Mouse (Mus musculus): ENCODE data around the gene Sgk1. TPM values are rescaled to one million over a fixed set of nuclear protein-coding genes. Genes with fewer than 3 reads are reported as not detected.

Sgk1 gene
- polyA plus RNA-seq (2015; fragmentation: Nextera tagmentation; extraction: Ambion mirVana), result 37.0 and 40.0 TPM in 2 replicates

DNA sequence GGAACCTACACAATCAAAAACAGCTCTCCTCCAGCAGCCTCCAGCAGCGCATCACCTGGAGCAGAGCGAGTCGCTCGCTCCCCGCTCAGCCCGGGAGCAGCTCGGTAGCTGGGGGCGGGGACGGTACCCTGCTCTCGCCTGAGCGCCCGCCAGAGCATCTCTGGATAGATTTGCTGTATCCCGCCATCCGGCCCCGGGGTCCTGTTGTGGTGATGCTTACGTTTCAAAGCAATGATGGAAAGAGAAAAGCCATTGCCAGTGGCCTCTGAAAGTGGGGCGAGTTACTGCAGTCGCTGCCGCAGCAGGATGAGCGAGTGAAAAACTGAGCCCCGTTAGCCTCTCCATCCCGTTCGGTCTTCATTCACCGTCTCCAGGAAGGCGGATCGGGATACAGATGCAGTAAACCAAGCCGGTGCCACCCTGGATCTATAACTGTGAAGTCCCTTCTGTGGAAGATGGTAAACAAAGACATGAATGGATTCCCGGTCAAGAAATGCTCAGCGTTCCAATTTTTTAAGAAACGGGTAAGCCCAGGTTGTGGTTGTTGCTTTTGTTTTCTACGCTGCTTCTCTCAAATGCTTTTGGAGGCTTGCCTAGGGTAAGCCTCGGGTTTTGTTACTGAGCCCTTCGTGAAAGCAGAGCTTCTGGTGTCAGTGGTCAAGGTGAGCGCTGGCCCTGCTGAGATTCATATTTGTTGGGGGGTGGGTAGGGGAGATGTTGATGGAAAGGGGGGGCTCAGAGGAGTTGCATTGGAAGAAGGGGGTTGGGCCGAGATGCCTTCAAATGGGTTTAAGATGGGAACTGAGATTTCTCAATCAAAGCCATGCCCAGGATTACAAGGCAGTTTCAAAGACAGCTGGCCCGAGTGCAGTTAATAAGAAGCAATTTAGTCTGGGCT is at the start of gene Sgk1:
Sgk1 (plus strand) TSS at position 1 of the 898 bp plus-strand sequence.
- Histone ChIP-seq H3K9ac (peak within 1 kb of the TSS; percentile 75), H3K27ac (peak within 1 kb of the TSS; percentile 93), H3K4me2 (peak within 1 kb of the TSS; percentile 69), H3K36me3 (no peaks in the 10 kb centered on the region), H3K4me3 (peak within 1 kb of the TSS; percentile 54), H3K9me3 (no peaks in the 10 kb centered on the region), H3K4me1 (replicated peaks) (peaks cover 24% of the 10 kb centered on the region), H3K27me3 (no peaks in the 10 kb centered on the region)
- under 1% methylated on average over 36 of the region's 36 CpGs for WGBS
- ATAC-seq (ENCODE audit: low FRiP score), result peak; percentile 90

DNA sequence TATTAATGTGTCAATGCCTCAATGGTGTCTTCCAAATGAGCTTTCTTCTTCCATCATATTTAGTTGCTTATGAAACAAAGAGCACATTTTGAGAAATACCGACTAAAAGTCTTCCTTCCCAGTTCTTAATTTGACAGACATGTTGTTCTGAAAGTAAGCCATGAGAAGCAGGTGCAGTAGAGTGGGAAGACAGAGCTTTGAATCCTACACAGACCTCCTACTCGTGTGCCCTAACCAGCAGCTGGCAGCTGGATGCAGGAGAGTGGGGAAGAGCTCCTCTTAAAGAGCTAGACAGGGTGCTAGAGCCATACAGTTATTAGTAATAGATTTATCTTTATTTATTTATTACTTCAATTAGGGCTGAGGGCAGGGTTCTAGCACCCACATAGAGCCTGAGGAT is 49.7 kb upstream of the Sgk1 start:
- no peaks in the 10 kb centered on the region for H3K36me3 ChIP-seq
- H3K27ac ChIP-seq, result no peak overlapping the region
- H3K4me3 ChIP-seq, result no peak overlapping the region
- H3K9ac ChIP-seq, result no peak overlapping the region
- H3K9me3 ChIP-seq, result no peaks in the 10 kb centered on the region
- no peak for ATAC-seq (ENCODE audit: low FRiP score)
- H3K4me1 ChIP-seq (replicated peaks), result peaks cover 16% of the 10 kb centered on the region
- WGBS, result 83% methylated on average over 2 of the region's 2 CpGs
- H3K4me2 ChIP-seq, result no peak overlapping the region
- no peaks in the 10 kb centered on the region for H3K27me3 ChIP-seq

DNA sequence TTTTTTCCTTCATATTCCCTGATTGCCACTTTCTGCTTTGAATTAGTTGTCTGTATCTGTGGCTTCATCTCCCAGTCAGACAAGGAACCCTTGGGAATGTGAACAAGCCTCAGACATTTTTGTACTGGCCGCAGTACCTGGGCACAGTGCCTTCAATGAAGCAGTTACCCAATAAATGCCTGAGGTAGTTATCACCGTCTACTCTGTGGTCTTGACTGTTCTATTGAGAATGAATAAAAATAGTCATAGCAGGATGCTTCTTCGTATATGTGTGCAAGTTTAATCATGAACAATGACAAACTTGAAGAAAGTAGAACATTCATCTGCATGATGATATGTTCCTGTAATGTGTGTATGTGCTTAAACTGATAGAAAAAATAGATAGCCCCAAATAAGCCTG is 48.2 kb upstream of the Sgk1 start:
- Histone ChIP-seq H3K9me3 (no peaks in the 10 kb centered on the region), H3K4me2 (no peak overlapping the region), H3K36me3 (no peaks in the 10 kb centered on the region), H3K4me3 (no peak overlapping the region), H3K4me1 (replicated peaks) (peaks cover 12% of the 10 kb centered on the region), H3K27me3 (no peaks in the 10 kb centered on the region), H3K27ac (no peak overlapping the region), H3K9ac (no peak overlapping the region)
- WGBS, result 91% methylated on average over 3 of the region's 3 CpGs
- no peak for ATAC-seq (ENCODE audit: low FRiP score)

DNA sequence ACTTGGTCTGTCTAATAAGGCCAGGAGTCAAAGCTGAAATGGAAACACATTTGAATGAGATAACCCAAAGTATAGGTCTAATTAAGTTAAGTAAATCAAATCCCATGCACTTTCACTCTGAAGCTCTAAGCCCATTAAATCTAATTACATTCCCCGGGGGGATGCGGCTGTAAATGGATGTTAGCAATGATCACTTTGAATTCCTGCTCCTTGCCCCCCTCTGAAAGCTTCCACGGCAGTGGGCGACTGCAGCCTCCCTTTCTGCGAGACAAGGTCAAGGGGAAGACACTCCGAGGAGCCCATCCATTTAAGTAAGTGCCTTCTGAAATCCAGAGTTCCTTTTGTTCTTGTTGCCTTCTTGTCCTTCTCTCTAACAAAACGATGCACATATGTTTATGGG is 46.9 kb upstream of the Sgk1 start:
- 0 out of 2 replicates have a peak, but pooled peaks have one; percentile 61 for ATAC-seq (ENCODE audit: low FRiP score)
- Histone ChIP-seq H3K27me3 (no peaks in the 10 kb centered on the region), H3K27ac (no peak overlapping the region)

DNA sequence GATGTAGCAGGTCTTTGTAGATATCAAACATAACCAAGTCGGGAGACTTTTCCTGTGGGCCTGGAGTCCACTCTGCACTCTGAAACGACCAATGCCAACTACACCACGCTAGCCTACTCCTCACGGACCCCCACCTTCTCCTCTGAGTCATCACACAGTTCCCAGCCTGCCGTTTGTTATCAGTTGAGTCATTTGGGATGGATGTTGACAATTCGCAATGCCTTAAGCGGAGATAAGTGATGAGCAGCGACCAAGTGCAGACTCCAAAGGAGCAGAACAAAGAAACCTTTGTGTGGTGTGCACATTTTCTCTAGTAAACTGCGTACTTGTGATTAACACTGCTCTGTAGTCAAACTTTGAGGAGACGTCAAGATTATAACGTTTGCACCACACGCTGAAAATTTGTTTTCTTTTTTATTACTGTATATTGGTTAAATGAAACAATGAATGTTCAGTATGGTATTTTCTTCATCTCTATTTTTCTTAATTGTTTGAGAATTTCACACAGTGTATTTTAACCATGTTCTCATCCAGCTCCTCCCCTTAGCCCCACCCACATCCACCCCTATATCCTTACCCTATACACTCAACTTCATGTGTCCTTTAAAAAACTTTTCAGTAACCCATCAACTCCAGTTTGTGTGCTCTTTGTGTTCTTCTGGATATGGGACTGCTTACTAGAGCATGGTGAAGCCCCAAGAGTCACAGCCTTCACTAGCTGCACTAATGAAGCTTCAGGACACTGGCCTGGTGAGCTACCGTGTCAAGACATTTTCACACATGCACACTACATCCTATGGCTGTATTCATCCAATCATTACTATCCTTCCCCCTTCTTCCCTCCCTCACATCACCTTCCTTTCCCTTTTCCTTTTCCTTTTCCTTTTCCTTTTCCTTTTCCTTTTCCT is 42.5 kb upstream of the Sgk1 start:
- Histone ChIP-seq H3K4me2 (no peak overlapping the region), H3K9me3 (no peaks in the 10 kb centered on the region), H3K9ac (no peak overlapping the region), H3K27me3 (no peaks in the 10 kb centered on the region), H3K27ac (no peak overlapping the region), H3K36me3 (no peaks in the 10 kb centered on the region), H3K4me3 (no peak overlapping the region), H3K4me1 (replicated peaks) (peaks cover 4% of the 10 kb centered on the region; the same call in 1 of the 2 replicates)
- WGBS, result 74% methylated on average over 13 of the region's 13 CpGs
- no peak for ATAC-seq (ENCODE audit: low FRiP score)

More for the DNA sequence above, 46.9 kb upstream of the Sgk1 start:
- no peak overlapping the region for H3K4me2 ChIP-seq
- H3K9ac ChIP-seq, result no peak overlapping the region
- H3K4me1 ChIP-seq (replicated peaks), result peaks cover 2% of the 10 kb centered on the region; the same call in 1 of the 2 replicates
- H3K9me3 ChIP-seq, result no peaks in the 10 kb centered on the region
- no peak overlapping the region for H3K4me3 ChIP-seq
- WGBS, result 53% methylated on average over 7 of the region's 7 CpGs
- no peaks in the 10 kb centered on the region for H3K36me3 ChIP-seq

DNA sequence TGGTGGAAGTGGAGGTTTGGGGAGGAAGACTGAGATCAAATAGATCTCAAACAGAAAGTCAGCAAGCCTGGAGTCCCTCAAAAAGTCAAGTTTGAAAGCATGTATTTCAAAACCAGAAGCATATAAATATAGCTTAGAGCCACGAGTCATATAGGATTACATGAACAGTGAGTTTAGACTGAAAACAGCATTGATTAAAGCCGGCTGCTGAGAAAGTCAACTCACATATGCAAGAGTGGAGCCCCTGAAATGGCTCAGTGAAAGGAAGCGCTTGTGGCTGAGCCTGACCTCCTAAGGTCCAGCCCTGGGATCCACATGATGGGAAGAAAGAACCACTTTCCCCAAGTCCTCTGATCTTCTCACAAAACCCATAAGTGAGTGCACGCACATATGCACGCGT is 38.7 kb upstream of the Sgk1 start:
- H3K4me2 ChIP-seq, result no peak overlapping the region
- H3K9me3 ChIP-seq, result no peaks in the 10 kb centered on the region
- H3K4me1 ChIP-seq (replicated peaks), result peaks cover 4% of the 10 kb centered on the region; the same call in 1 of the 2 replicates
- no peaks in the 10 kb centered on the region for H3K36me3 ChIP-seq
- H3K27ac ChIP-seq, result no peak overlapping the region
- H3K9ac ChIP-seq, result no peak overlapping the region
- H3K4me3 ChIP-seq, result no peak overlapping the region
- ATAC-seq (ENCODE audit: low FRiP score), result no peak
- H3K27me3 ChIP-seq, result no peaks in the 10 kb centered on the region
- WGBS, result 87% methylated on average over 6 of the region's 6 CpGs

DNA sequence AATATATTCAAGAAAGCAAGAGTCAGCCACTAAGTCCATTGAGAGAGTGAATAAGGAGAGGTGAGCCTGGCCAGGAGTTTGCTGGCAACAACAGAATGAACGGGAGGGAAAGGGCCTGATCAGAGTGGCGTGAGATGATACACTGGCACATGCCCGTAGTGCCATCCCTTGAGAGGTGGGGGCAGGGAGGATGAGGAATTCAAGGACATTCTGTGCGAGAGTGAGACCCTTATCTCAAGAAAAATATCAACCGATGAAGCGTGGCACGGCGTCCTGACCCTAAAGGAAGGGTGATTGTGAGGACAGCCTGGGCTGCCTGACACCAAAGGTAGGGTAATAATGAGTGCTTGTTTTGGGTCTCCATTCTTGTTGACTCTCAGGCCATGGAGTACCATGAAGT is 38.1 kb upstream of the Sgk1 start:
- no peak for ATAC-seq (ENCODE audit: low FRiP score)
- WGBS, result 86% methylated on average over 8 of the region's 8 CpGs
- Histone ChIP-seq H3K9me3 (no peaks in the 10 kb centered on the region), H3K27ac (no peak overlapping the region), H3K4me2 (no peak overlapping the region), H3K27me3 (no peaks in the 10 kb centered on the region), H3K4me3 (no peak overlapping the region), H3K36me3 (no peaks in the 10 kb centered on the region), H3K9ac (no peak overlapping the region), H3K4me1 (replicated peaks) (peaks cover 4% of the 10 kb centered on the region; the same call in 1 of the 2 replicates)

DNA sequence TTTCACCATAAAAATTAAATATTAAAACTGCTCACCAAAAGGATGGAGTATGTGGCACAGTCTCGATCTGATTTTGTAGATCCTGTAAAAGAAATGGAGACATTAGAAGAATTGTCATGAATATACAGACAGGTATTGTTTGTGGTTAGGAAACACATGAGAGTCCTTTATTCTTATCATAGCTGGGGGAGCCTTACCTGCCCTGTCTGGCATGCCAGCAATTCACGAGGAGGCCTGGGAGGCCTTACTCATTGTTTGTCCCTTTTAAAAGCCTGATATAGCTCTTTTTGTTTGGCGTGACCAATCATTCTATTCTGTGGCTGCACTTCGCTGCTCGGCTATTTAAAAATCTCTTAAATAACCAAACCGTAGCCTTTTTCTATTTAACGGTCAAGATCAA is 37.6 kb upstream of the Sgk1 start:
- H3K4me3 ChIP-seq, result no peak overlapping the region
- peaks cover 4% of the 10 kb centered on the region; the same call in 1 of the 2 replicates for H3K4me1 ChIP-seq (replicated peaks)
- no peak for ATAC-seq (ENCODE audit: low FRiP score)
- no peak overlapping the region for H3K27ac ChIP-seq
- WGBS, result 36% methylated on average over 7 of the region's 7 CpGs
- H3K9ac ChIP-seq, result no peak overlapping the region
- H3K36me3 ChIP-seq, result no peaks in the 10 kb centered on the region
- no peak overlapping the region for H3K4me2 ChIP-seq
- H3K9me3 ChIP-seq, result no peaks in the 10 kb centered on the region
- H3K27me3 ChIP-seq, result no peaks in the 10 kb centered on the region

DNA sequence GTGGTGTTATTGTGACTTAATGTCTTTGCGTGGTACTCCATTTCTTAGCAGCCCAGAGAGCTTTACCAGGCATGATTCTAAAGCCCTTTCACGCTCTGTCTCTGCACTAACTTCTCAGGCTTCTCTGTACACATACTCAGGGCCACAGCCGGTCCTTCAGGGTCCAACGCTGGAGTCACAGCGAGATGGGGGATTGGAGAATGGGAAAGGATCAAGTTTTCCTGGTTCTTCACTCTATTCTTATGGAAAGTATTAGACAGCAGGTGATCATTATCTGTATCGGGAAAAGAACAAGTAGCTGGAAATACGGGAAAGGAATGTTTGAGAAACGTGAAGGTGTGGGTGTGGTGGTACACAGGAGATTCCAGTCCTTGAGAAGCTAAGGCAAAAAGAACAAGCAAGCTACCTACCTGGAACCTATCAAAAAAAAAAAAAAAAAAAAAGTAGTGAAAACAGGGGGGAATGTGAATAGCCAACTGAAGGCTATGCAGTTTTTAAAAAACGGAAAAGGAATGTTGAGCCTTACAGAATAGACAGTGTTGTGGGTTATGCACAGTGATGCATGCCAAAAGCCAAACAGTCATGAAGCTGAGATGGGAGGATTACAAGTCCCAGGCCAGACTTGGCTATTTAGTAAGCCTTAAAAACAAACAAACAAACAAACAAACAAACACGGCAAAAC is 36.2 kb upstream of the Sgk1 start:
- WGBS, result 80% methylated on average over 10 of the region's 10 CpGs
- no peaks in the 10 kb centered on the region for H3K36me3 ChIP-seq
- no peak for ATAC-seq (ENCODE audit: low FRiP score)
- peaks cover 4% of the 10 kb centered on the region; the same call in 1 of the 2 replicates for H3K4me1 ChIP-seq (replicated peaks)
- no peak overlapping the region for H3K4me2 ChIP-seq
- no peaks in the 10 kb centered on the region for H3K27me3 ChIP-seq
- H3K9ac ChIP-seq, result no peak overlapping the region
- H3K9me3 ChIP-seq, result no peaks in the 10 kb centered on the region
- H3K27ac ChIP-seq, result no peak overlapping the region
- H3K4me3 ChIP-seq, result no peak overlapping the region

DNA sequence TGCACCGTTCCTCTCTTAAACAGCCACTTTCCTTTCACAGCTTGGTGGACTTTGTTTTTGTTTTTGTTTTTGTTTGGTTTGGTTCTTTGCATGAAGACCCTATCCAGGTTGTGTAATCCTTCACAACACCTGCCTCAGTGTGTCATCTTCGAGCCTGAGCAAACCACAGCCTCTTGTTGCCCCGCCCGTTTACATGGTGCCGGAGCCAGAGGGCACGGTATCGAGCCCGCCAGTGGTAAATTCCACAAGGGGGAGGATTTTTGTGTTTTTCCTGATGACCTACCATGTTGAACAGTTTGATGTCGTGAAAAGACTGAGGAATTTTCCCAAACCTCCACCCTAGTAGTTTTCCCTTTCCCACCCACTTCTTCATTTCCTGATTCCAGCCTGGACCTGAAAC is 35.6 kb upstream of the Sgk1 start:
- H3K9ac ChIP-seq, result no peak overlapping the region
- H3K4me1 ChIP-seq (replicated peaks), result peaks cover 4% of the 10 kb centered on the region; the same call in 1 of the 2 replicates
- no peak overlapping the region for H3K4me3 ChIP-seq
- H3K36me3 ChIP-seq, result no peaks in the 10 kb centered on the region
- ATAC-seq (ENCODE audit: low FRiP score), result no peak
- no peak overlapping the region for H3K27ac ChIP-seq
- no peak overlapping the region for H3K4me2 ChIP-seq
- 94% methylated on average over 9 of the region's 9 CpGs for WGBS
- no peaks in the 10 kb centered on the region for H3K27me3 ChIP-seq
- no peaks in the 10 kb centered on the region for H3K9me3 ChIP-seq

DNA sequence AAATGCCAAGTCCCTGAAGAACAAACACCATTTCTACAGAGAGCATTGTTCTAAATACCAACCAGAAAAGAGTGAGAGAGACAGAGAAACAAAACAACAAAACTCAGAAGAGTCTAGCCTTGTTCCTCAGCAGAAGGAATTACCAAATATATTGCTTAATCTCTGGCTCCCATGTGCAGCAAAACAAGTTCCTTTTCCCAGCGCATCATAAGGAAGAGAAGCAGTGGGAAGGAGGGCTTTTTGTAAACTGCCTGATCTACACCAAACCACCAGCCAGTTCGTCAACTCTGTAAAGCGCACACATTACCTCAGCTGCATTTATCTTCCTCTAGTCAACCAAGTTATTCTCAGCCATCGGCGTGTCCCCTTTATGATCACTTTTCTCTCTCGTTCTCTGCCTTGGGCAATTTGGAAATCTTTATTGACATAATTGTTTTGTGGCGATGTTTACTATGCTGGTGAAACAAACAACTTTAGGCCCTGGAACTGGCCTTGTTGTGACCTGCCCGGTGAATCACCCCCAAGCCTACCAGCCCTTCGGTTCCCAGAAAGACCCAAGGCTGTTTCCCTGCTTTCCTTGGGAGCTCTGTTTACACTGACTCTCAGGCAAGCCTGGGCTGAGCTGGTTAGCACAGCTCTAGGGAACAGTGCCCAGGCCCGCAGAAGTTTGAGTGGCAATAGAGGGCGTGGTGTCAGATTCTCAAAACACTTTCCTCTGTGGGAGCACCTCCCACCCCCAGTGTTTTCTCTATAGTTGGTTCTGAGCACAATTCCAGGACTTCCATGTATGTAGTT is 34.8 kb upstream of the Sgk1 start:
- Histone ChIP-seq H3K4me1 (replicated peaks) (peaks cover 4% of the 10 kb centered on the region; the same call in 1 of the 2 replicates), H3K9ac (no peak overlapping the region), H3K4me3 (no peak overlapping the region), H3K27ac (no peak overlapping the region), H3K9me3 (no peaks in the 10 kb centered on the region), H3K27me3 (no peaks in the 10 kb centered on the region), H3K36me3 (no peaks in the 10 kb centered on the region), H3K4me2 (no peak overlapping the region)
- WGBS, result 85% methylated on average over 11 of the region's 11 CpGs
- no peak for ATAC-seq (ENCODE audit: low FRiP score)

Data from hindbrain, embryonic 13.5 days (tissue).